Mouse (Mus musculus) MEL (cell line): ENCODE measurements at regions not wholly inside any gene's neighbourhood (a gene's known extent, or its start where the extent isn't known, plus 50 kb on each side); places are given as distances from the start of the nearest gene placed in this dataset.

ENCODE experiments used
- DNase-seq: peaks from one replicate; pipeline ENCODE4 v3.0.0; 2011; ENCODE audit warnings: low read depth, low spot score
- H3K27ac ChIP-seq: 2 replicates; pipeline ENCODE4 v1.5.1; 2012; ENCODE audit warnings: low read depth, mild to moderate bottlenecking, control low read depth, low read length, moderate library complexity; ENCODE audit not compliant: control insufficient read depth
- H3K27me3 ChIP-seq, 2 experiments: fragments of 150-350 bp in 1 of 2; sonication (generic) in 1 of 2; 2 replicates each; pipeline ENCODE4 v1.6.1; 2012; ENCODE audit warnings: low read length in 2 of 2, mild to moderate bottlenecking in 2 of 2, improper control_type of control experiment in 1 of 2, moderate library complexity in 1 of 2; ENCODE audit not compliant: insufficient read depth in 2 of 2, control insufficient read depth in 1 of 2
- H3K36me3 ChIP-seq, 2 experiments: 2 replicates each; pipeline ENCODE4 v1.6.1; 2012 to 2014; ENCODE audit warnings: low read length in 2 of 2, improper control_type of control experiment in 1 of 2, inconsistent platforms in 1 of 2, mild to moderate bottlenecking in 1 of 2; ENCODE audit not compliant: insufficient read depth in 2 of 2, control insufficient read depth in 1 of 2
- H3K4me1 ChIP-seq, 2 experiments: fragments of 150-350 bp in 1 of 2; sonication (generic) in 1 of 2; 2 replicates each; pipeline ENCODE4 v1.6.1; 2012; ENCODE audit warnings: low read length in 2 of 2, improper control_type of control experiment in 1 of 2, mild to moderate bottlenecking in 1 of 2; ENCODE audit not compliant: insufficient read depth in 2 of 2, control insufficient read depth in 1 of 2
- H3K4me3 ChIP-seq, 2 experiments: fragments of 150-350 bp in 1 of 2; sonication (generic) in 1 of 2; 2 replicates each; pipeline ENCODE4 v1.5.1; 2012; ENCODE audit warnings: low read depth in 2 of 2, low read length in 2 of 2, mild to moderate bottlenecking in 2 of 2, moderate library complexity in 2 of 2, control low read depth in 1 of 2, improper control_type of control experiment in 1 of 2; ENCODE audit not compliant: control insufficient read depth in 1 of 2, insufficient read depth in 1 of 2
- H3K79me2 ChIP-seq: 2 replicates; pipeline ENCODE4 v1.6.1; 2012; ENCODE audit warnings: mild to moderate bottlenecking, low read length, moderate library complexity; ENCODE audit not compliant: control insufficient read depth, poor library complexity, insufficient read depth
- H3K9ac ChIP-seq: 2 replicates; pipeline ENCODE4 v1.6.1; 2012; ENCODE audit warnings: low read depth, mild to moderate bottlenecking, control low read depth, low read length, moderate library complexity; ENCODE audit not compliant: control insufficient read depth, poor library complexity, severe bottlenecking
- H3K9me3 ChIP-seq: fragments of 150-350 bp; sonication (generic); replicated peaks from 2 replicates; pipeline ENCODE4 v1.6.1; 2012; ENCODE audit warnings: mild to moderate bottlenecking, low read length, improper control_type of control experiment, moderate library complexity; ENCODE audit not compliant: insufficient read depth
- CTCF ChIP-seq, 3 experiments: IDR thresholded peaks in 2 of 3; conservative IDR thresholded peaks in 1 of 3; 2 replicates each; pipeline ENCODE4 v1.5.1; 2011 to 2012; ENCODE audit warnings: low read length in 3 of 3, low read depth in 2 of 3, mild to moderate bottlenecking in 2 of 3, improper control_type of control experiment in 1 of 3, inconsistent platforms in 1 of 3, mixed read lengths in 1 of 3, moderate library complexity in 1 of 3; ENCODE audit not compliant: control insufficient read depth in 1 of 3, insufficient read depth in 1 of 3, poor library complexity in 1 of 3, severe bottlenecking in 1 of 3
- EP300 ChIP-seq, 2 experiments: IDR thresholded peaks; 2 replicates each; pipeline ENCODE4 v1.6.1; 2011; ENCODE audit warnings: improper control_type of control experiment in 2 of 2, low read length in 2 of 2, low read depth in 1 of 2, mild to moderate bottlenecking in 1 of 2
- GATA1 ChIP-seq: IDR thresholded peaks from 2 replicates; pipeline ENCODE4 v1.6.1; 2011; ENCODE audit warnings: low read depth, low read length, improper control_type of control experiment
- JUND ChIP-seq: IDR thresholded peaks from 2 replicates; pipeline ENCODE4 v1.6.1; 2011; ENCODE audit warnings: low read depth, mild to moderate bottlenecking, improper control_type of control experiment, low read length
- MAX ChIP-seq: IDR thresholded peaks from 2 replicates; pipeline ENCODE4 v1.6.1; 2011; ENCODE audit warnings: low read length, improper control_type of control experiment
- MAZ ChIP-seq: IDR thresholded peaks from 2 replicates; pipeline ENCODE4 v1.6.1; 2012; ENCODE audit warnings: low read depth, mild to moderate bottlenecking, inconsistent platforms, low read length, improper control_type of control experiment
- MYC ChIP-seq: IDR thresholded peaks from 2 replicates; pipeline ENCODE4 v1.6.1; 2011; ENCODE audit warnings: low read depth, mild to moderate bottlenecking, low read length, improper control_type of control experiment, moderate library complexity
- POLR2AphosphoS2 ChIP-seq: IDR thresholded peaks from 2 replicates; pipeline ENCODE4 v1.6.1; 2011; ENCODE audit warnings: low read length, improper control_type of control experiment
- POLR2AphosphoS5 ChIP-seq: IDR thresholded peaks from 2 replicates; pipeline ENCODE4 v1.6.1; 2012; ENCODE audit warnings: low read depth, borderline replicate concordance, mild to moderate bottlenecking, inconsistent platforms, low read length, moderate library complexity, mixed read lengths
- SMC3 ChIP-seq: IDR thresholded peaks from 2 replicates; pipeline ENCODE4 v1.6.1; 2011; ENCODE audit warnings: low read depth, low read length, improper control_type of control experiment
- TBP ChIP-seq: IDR thresholded peaks from 2 replicates; pipeline ENCODE4 v1.8.0; 2011; ENCODE audit warnings: low read depth, low read length, improper control_type of control experiment
- TCF12 ChIP-seq: IDR thresholded peaks from 2 replicates; pipeline ENCODE4 v1.6.1; 2014; ENCODE audit warnings: low read depth, mild to moderate bottlenecking, inconsistent platforms, low read length, improper control_type of control experiment, moderate library complexity
- UBTF ChIP-seq: IDR thresholded peaks from 2 replicates; pipeline ENCODE4 v1.6.1; 2012; ENCODE audit warnings: low read depth, mild to moderate bottlenecking, inconsistent platforms, low read length, improper control_type of control experiment, moderate library complexity, borderline replicate concordance; ENCODE audit not compliant: insufficient read depth
- ZC3H11A ChIP-seq: IDR thresholded peaks from 2 replicates; pipeline ENCODE4 v1.6.1; 2012; ENCODE audit warnings: low read depth, mild to moderate bottlenecking, inconsistent platforms, low read length, improper control_type of control experiment
- ZNF384 ChIP-seq: IDR thresholded peaks from 2 replicates; pipeline ENCODE4 v1.6.1; 2012; ENCODE audit warnings: low read depth, mild to moderate bottlenecking, inconsistent platforms, low read length, improper control_type of control experiment

DNA sequence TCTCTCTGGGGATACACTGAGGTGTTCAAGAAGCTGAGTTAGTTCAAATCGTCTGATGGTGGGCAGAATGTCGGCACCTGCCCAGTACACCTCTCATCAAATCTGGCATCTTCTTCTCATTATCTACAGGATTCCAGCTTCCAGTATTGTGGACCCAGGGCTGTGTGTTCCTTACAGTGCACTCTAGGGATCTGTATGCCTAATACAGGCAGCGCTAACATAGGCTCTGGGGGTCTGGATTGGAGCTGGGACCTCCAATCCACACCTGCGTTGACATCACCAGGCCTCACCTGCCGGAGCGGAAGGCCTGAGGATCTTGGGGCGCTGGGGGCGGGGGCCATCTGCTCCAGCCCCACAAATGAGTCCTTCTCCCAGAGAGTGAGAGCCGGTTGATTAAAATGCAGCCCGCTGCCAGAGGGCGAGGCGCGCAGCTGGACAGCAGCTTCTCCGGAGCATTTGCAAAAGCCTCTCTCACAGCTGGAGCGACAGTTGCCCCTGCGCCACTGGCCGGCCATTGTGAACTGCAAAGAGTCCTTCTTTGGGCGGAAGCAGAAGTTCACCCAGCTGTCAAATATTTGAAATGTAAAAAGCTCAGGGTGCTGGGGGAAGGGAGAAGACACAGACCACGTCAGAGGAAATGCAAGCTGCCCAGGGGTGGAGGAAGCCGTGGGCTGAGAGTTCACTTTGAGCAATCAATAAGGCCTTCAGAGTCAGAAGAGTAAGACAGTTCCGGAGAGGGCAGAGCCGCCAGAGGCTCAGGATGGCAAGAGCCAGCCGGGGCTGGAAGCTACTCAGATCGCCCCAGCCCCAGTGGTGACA is 347.0 kb downstream of the Rnf144a start:
- no peak for DNase-seq
- H3K9me3 ChIP-seq = no peaks in the 10 kb centered on the region
- H3K9ac ChIP-seq = no peak overlapping the region
- no peaks in the 10 kb centered on the region for H3K27me3 ChIP-seq
- H3K27ac ChIP-seq = no peak overlapping the region
- no peaks in the 10 kb centered on the region for H3K4me1 ChIP-seq
- H3K4me3 ChIP-seq = no peak overlapping the region
- H3K36me3 ChIP-seq = no peaks in the 10 kb centered on the region
- no peak for TF ChIP-seq CTCF (IDR thresholded peaks at IDR 0.05 in 2 of 3, conservative IDR thresholded peaks at IDR 0.05 in 1 of 3; ENCODE audit: control insufficient read depth in 1 of 3, insufficient read depth in 1 of 3, low read depth in 2 of 3, low read length in 3 of 3, poor library complexity in 1 of 3, severe bottlenecking in 1 of 3)
- TF ChIP-seq SMC3 = no peak
- no peak for TF ChIP-seq TBP
- no peak for TF ChIP-seq ZNF384
- TF ChIP-seq ZC3H11A = no peak
- no peak for TF ChIP-seq MAZ
- TF ChIP-seq POLR2AphosphoS5 = no peak
- H3K79me2 ChIP-seq = no peaks in the 10 kb centered on the region

DNA sequence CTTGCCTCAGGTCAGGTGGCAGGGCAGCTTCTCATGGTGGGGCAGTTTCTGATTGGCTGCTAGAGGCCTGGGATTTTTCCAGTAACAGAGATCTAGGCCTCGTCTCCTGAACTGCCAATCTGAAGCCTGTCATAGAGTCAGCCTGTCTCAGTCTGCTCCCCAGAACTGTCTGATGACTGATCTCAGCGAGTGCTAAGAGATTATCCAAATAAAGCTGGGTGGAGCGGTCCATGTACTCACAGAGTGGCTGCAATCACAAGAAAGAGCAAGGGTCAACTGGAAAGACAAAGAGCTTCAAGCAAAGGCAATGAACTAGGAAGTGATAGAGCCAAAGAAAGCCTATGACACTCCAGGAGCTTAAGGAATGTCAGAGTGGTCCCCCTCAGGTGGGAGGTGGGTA is 354.7 kb downstream of the Rnf144a start:
- Histone ChIP-seq H3K9ac (no peak overlapping the region), H3K4me3 (no peak overlapping the region), H3K36me3 (no peaks in the 10 kb centered on the region), H3K27me3 (no peaks in the 10 kb centered on the region), H3K79me2 (no peaks in the 10 kb centered on the region), H3K27ac (no peak overlapping the region), H3K9me3 (no peaks in the 10 kb centered on the region), H3K4me1 (no peaks in the 10 kb centered on the region)
- no peak for DNase-seq
- TF ChIP-seq EP300 (IDR thresholded peaks at IDR 0.05; ENCODE audit: low read depth in 1 of 2, low read length in 2 of 2) (no peak), MAX (no peak), TCF12 (no peak), JUND (no peak)

DNA sequence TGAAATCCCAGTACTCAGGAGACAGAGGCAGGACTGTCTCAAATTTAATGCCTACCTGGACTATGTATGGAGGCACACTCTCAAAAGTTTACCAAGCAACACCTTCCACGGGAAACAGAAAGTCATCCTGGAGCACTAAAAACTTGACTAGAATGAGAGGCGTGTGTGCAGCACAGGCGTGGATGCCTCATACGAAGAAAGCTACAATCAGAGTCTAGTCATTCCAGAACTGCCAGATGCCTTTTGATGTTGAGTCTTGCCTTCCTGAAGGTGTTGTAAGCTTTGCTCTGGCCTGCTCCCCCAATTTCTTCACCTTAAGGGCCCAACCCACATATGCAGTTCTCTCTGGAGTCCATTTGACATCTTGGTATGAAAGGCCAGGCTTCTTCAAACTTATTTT is 356.0 kb downstream of the Rnf144a start:
- H3K4me3 ChIP-seq = no peak overlapping the region
- no peaks in the 10 kb centered on the region for H3K9me3 ChIP-seq
- no peak for DNase-seq
- no peaks in the 10 kb centered on the region for H3K4me1 ChIP-seq
- no peak overlapping the region for H3K27ac ChIP-seq
- TF ChIP-seq GATA1 = no peak
- TF ChIP-seq MYC = no peak
- TF ChIP-seq POLR2AphosphoS2 = no peak
- TF ChIP-seq UBTF = no peak
- TF ChIP-seq, all 39 proteins: peak for 0
- Histone ChIP-seq H3K27me3 (no peaks in the 10 kb centered on the region), H3K9ac (no peak overlapping the region), H3K36me3 (no peaks in the 10 kb centered on the region), H3K79me2 (no peaks in the 10 kb centered on the region)
